Mouse (Mus musculus) spleen, postnatal 4 days (tissue): ENCODE results near the gene Stn1.

Experiments used
- DNase-seq, 2 experiments: peaks; one replicate each; pipeline ENCODE4 v3.0.0; 2022; ENCODE audit warnings: low spot score in 2 of 2

Gene Stn1

GRCm38 (mm10) chr19:47454167-47455000 is 82.9 kb downstream of the Stn1 start:
- peak in 1 of 2 experiments; percentile 61 for DNase-seq

GRCm38 (mm10) chr19:47453352-47453751 is 84.0 kb downstream of the Stn1 start:
- no peak for DNase-seq

GRCm38 (mm10) chr19:47452682-47453081 is 84.6 kb downstream of the Stn1 start:
- DNase-seq = no peak

GRCm38 (mm10) chr19:47452211-47452610 is 85.1 kb downstream of the Stn1 start:
- DNase-seq = no peak

- DNase-seq = no peak
These were observed 85.7 kb downstream of the Stn1 start for GRCm38 (mm10) chr19:47451476-47452113.
